Mouse (Mus musculus) mesoderm, embryonic 11.5 days (tissue): ENCODE measurements around the gene Mast3.
A peak's percentile ranks its signal among the peaks of the same experiment; 100 is the strongest.

Experiments
- DNase-seq: peaks from one replicate; pipeline ENCODE4 v3.0.0-alpha.2; 2012; ENCODE audit warnings: low read depth, low spot score

The Mast3 gene

DNA sequence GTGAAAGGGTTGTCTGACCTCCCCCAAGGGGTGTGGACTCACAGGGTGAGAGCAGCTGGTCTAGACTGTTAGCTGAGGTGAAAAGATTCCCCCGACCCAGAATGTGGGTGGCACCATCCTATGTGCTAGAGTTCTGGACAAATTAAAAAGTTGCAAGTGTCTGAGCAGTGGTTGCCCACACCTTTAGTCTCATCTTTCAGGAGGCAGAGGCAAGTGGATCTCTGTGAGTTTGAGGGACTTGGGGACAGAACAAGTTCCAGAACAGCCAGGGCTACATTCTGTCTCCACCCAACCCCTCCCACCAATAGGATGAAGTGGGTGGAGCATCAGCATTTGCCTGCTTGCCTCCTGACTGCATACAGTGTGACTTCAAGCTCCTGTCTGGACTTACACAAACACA is 42.7 kb downstream of the Mast3 start:
- DNase-seq, result no peak

DNA sequence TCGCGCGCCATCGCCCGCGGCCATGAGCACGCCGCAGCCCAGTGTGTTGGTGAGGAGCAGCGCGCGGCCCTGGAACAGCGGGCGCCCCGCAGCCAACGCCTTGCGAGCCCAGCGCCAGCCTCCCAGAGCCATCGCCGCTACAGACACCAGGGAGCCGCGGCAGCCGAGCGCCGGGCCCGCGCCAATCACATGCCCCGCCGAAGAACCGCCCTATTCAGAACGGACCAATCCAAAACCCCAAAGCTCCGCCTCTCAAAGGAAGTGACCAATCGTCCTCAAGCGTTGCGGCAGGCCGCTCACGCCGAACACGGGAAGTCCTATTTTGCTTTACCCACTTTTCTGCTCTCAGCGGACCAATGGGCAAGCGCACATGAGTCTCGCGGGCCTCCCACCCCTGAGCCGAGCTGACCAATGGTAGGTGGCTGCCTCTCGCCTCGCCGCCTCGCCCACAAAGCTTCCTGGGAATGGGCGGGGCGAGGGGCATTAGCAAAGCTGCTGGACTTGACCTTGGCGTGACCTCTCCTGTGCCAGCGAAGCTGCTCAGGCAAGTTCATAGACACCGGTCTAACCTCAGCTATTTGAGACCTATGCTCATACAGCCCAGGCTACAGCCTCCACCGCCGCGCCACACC is 44.0 kb downstream of the Mast3 start, which contains the start of gene Mpv17l2:
Mpv17l2 (minus strand) TSS at position 172 of the 632 bp plus-strand sequence.
- peak; percentile 99 for DNase-seq

DNA sequence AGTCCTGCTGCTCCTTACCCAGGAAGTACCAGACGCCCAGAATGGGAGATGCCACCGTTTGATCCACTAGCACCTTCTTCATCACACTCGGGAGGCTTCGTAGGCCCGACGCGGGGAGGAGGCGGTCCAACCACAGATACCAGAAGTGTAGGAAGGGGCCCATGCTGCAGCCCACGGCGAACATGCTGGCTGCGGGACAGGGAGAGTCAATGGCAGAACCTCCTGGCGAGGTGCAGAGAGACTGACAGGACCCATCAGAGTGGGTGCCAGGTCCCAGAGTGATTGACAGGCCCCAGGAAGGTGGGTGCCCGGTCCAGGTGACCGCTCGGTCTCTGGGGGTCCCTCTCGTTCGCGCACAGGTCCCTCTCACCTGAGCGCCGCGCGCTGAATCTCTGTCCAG is 44.5 kb downstream of the Mast3 start:
- DNase-seq, result no peak

DNA sequence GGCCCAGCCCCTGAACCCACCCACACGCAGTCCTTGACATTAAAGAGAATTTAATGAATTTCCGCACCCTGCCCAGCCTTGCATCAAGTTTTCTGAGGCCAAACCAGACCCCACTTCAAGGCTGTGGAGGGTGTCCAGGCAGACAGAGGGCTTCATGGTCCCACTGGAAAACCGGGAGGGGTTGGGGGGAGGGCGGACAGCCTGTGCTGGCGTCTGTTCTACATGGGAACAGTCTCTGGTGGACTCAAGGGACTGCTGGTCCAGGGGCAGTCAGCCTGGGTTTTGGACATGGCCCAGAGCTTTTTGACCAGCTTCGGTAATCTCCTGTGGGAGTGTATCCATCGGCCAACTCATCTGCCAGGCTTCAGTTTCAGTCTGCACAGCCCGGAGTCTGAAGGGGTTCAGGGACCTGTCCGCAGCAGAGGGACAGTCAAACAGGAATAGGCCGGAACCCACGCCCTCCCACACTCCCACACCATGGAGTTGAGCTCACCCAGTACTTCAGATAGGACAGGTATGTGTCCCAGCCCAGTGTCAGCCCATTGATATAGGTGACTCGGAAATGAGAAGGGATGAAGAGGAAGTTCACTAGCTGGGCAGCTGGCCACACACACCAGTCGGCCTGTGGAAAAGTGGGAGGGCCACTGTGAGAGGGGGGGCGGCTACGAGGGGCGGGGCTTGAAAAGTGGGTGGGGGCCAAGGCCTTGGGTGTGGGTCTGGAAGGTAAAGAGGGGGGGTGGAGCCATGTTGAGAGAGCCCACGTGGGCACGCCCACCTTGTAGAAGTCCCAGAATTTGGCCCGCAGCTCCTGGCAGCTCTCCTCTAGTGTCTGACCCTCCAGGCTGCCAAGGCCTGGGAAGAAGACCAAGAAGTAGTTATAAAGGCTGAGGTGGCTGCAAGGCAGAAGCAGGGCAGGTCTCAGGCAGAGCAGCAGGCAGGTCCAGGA is 46.0 kb downstream of the Mast3 start:
- no peak for DNase-seq

DNA sequence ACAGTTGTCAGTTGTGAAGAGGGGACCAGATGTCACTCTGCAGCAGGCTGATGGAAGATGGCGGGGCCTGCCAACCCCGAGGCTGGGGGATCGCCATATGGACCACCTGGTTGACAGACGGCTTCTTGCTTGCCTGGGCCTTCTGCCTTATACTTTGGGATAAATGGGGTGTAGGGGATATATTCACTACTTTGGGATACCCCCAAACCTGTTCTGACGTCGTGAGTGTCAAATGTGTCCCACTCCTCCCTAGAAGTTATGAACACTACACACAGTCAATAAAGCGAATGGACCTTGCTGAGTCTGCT is 46.6 kb downstream of the Mast3 start:
- no peak for DNase-seq

DNA sequence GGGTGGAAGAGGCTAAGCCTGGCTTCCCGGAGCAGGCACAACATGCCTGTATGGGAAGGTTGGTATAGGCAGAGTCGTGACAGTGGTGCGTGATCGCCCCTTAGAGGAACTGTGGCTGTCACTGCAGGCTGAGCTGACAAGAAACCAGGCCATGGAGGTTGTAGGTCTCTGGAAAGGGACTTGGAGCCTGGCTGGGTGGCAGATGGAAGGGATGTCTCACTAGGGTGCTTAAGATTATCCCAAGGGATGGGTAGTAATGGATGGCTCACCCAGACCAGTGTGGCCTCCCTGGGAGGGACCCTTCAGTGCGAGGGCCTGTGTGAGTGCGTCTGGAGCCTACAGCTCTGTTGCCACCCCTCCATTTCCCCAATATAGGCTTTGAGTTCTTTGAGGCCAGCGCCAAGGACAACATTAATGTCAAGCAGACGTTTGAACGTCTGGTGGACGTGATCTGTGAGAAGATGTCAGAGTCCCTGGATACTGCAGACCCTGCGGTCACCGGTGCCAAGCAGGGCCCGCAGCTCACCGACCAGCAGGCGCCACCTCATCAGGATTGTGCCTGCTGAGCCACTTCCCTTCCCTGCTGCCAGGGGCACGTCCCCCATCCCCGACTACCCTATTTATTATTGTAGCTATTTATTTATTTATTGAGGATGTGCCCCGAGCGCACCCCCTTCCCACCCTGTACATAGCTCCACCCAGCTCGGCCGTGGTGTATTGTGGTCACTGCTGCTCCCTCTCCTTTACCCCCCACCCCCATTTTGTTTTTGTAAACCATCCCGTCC is 47.1 kb downstream of the Mast3 start:
- no peak for DNase-seq

DNA sequence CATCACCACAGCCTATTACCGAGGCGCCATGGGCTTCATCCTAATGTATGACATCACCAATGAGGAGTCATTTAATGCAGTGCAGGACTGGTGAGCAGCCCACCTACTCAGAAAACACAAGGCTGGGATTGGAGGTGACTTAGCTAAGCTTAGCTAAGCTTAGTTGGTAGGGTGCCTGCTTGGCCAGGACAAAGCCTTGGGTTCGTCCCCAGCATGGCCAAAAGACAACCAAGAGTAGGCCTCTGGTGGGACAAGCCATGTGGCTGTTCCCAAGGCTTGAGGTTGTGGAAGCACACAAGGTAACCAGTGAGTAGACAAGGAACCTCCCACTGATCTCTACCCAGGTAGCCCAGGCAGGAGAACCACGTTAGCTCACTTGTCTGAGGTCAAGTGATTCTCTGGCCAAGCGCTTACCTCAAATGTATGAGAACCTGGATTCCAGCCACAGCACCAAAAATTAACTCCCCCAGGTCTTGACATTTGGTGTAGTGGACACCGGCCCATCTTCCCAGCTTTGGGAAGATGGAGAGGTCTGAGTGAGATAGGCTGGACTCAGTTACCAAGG is 48.3 kb downstream of the Mast3 start:
- DNase-seq, result no peak

DNA sequence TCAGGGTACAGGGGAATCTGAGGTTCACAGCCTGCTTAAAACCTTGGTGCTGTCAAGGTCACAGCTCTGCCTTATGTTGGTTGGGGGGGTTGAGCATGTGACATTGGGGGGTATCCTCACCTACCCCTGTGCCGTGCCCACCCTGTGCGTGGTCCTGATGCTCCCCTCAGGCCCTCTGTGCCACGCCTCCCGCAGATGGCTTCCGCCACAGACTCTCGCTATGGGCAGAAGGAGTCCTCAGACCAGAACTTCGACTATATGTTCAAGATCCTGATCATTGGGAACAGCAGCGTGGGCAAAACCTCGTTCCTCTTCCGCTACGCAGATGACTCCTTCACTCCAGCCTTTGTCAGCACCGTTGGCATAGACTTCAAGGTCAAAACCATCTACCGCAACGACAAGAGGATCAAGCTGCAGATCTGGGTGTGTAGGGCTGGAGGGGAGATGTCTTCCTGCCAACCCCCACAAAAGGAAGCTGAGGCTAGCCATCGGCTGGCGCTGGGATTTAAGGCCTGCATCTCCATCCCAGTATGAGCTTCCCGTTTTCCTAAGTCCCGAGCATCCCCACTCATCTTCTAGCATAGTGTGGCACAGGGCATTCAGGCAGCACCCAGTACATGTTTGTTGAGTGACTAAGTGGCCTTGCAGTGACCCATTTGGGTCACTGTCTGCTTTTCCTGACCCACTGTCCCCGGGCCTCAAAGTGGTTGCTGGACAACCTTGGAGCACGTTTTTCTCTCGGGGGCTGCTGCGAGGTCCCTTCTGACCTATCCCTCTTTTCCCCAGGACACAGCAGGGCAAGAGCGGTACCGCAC is 49.0 kb downstream of the Mast3 start:
- no peak for DNase-seq

DNA sequence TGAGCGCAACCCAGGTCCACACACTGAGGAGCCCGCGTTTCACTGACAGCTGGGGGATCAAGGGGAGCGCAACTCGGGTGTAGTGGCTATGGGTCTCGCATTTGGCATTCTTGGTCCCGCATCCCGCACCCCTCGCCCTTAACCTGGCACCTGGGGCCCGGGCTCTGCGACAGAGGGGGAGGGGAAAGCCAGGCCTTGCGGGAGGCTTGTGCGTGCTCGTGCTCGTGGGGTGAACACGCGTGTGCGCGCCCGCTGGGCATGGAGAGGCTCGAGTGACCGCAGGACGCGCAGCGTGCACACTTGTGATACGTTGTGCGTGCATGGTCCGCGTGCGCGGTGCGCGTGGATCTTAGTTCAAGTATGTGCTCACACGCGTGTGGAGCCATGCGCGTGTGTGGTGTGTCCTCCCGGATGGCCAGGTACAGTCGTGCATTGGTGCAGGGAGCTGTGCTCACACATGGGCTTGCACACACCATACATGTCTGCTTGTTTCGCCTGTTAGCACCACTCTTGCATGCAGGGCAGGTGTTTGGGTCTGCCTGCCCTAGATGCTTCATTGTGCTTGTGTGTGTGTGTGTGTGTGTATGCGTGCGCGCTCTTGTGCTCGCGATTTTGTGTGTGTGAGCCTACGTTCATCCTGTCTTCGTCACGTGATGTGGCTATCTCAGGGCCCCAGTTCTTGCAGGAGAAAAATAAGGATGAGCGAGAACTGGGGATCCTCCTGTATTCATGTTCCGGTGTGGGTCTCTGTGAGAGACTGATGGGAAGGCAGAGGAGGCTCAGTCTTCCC is 49.8 kb downstream of the Mast3 start:
- DNase-seq, result no peak

DNA sequence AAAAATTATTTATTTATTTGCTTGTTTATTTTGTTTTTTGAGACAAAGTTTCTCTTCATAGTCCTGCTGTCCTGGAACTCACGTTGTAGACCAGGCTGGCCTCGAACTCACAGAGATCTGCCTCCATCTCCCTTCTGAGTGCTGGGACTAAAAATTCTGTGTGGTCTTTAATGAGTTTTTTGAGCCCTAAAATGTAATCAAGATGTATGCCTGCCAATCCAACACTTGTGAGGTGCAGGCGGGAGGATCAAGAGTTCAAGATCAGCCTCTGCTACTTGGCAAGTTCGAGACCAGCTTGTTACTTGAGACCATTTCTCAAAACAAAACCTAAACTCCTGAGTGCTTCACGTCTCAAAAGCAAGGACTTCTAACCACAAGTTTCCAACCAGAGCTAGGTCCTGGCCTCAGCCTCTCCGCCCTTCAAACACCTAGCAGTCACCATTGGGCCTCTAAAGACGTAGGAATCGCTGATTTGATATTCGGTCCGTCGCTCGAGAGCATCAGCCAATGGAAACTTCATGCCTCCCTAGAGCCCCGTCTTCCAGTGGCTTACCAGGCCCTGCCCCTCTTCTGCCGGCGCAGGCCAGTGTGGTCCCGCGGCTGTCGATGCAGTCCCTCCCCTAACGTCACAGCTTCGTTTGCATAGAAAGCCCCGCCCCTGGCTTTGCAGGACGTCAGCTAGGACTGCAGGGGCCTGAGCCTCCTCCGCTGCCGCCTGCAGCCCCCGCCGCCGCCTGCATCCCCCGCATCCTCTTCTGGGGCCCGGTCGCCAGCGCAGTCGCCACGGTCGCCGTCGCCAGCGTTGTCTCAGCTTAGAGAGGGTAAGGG is 50.6 kb downstream of the Mast3 start, which contains the start of gene Rab3a:
Rab3a (plus strand) TSS at position 637 of the 828 bp plus-strand sequence.
- DNase-seq, result peak; percentile 98

DNA sequence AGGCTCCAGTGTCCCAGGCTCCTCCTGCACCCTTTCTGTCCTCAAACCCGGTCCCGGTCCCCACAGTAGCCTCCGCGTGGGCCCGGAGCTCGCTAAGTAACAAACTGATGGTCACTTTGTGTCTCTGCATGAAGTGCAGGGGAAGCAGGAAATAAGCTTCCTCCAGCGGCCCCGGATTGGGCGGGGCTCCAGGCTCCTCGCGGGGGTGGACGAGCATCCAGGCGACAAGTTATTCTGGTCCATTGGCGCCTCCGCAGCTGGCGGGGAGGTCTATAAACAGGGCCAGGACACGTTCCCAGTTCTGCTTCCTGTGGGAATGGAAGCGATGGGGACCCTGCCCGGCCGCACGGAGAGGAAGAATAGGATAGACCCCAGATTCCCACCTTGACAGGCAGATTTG is 51.7 kb downstream of the Mast3 start:
- DNase-seq, result no peak

DNA sequence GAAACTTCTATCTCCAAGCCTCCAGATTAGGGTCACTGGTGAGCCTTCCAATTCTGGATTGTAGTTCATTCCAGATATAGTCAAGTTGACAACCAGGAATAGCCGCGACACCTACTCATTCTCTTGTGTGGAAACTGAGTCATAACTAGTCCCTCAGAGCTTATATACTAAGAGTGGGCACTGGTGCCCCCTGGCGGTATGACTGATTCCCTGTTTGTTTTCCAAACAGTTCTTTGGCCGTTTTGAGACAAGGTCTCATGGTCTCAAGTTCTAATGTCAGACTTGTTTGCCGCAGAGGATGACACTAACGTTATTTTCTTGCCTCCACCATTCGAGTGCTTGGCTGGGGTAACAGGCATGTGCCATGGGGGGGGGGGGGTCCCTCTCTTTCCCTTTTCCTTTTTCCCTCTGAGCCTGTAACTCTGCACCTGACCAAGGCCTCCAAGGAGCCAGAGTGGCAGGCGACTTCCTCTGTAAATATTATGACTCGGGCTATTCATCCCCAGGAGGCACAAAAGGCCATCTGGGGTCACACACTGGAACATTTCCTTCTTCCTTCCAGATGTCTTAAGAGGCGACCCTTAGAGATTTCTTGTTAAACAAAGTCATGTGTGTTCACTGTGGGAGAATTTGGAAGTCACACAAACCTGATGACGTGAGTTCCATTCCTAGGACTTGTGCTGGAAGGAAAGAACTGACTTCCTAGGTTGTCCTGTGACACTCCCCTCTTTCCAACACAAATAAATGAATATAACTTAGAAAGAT is 52.7 kb downstream of the Mast3 start:
- peak; percentile 72 for DNase-seq

DNA sequence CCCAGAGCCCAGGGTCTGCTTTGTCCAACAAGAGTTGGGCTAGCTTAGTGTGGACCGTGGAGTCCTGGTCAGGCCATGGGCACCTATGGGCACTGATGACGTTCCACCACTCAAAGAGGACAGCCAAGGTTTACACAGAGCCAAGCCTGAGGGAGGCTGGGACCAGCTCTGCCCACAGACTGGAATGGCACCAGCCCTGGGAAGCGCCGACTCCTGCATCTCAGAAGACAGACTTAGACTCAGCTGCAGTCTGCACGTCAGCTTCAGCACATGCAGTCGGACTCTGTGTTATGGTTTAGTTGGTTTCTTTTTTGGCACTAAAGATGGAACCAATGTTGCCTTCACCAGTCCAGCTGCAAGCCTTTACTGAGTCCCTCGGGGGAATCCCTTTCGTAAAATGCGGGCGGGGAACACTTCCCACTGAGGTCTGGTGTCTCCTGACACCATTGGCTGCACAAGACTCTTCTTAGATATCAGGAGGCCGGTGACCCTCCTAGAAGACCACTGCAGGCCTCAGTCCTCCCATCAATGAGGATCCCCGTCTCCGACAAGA is 54.6 kb downstream of the Mast3 start:
- DNase-seq, result no peak

DNA sequence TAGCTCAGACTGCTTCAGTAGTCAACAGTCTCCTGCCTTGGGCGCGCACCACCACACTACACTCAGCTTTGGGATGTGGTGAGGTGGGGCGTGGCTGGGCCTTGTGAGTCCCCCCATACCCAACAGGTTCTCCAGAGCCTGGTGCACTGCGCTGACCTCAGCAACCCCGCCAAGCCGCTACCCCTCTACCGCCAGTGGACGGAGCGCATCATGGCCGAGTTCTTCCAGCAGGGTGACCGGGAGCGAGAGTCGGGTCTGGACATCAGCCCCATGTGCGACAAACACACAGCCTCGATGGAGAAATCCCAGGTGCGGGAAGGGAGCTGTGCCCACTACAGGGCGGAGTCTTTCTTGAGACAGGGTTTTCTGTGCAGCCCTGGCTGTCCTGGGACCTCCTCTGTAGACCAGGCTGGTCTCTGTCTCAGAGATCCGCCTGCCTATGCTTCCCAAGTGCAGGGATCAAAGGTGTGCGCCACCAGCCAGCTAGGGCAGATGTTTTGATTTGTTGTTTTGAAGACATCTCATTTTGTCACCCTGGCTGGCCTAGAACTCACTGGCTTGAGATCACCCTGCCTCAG is 55.7 kb downstream of the Mast3 start:
- DNase-seq, result no peak

DNA sequence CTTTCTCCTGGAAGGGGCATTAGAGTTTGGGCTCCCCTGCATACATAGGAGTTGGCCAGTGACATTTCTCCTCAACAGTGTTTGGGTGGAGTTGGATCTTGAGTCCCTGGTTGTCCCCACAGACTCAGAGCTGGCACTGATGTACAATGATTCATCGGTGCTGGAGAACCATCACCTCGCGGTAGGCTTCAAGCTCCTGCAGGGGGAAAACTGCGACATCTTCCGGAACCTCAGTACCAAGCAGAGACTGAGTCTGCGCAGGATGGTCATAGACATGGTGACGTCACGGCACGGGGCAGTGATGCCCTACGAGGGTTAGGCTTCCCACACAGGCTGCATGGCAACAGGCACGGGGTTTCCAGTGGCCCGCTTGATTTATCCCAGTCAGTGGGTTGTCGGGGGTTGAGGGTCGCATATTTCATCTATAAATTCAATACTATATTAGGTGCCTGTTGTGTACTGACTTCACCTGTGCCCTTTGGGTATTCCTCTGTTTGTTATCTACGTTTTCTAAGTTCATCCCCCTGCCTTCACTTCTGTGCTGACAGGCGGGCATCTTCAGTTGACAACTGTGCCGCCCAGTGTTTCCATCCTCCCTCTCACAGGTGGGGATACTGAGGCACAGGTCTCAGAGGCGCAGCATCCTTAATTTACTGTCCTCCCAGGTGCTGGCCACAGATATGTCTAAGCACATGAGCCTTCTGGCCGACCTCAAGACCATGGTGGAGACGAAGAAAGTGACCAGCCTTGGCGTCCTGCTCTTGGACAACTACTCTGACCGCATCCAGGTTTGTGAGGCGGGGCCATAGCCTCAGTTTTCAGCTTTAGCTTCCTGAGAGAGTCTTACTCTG is 56.4 kb downstream of the Mast3 start:
- DNase-seq, result no peak

DNA sequence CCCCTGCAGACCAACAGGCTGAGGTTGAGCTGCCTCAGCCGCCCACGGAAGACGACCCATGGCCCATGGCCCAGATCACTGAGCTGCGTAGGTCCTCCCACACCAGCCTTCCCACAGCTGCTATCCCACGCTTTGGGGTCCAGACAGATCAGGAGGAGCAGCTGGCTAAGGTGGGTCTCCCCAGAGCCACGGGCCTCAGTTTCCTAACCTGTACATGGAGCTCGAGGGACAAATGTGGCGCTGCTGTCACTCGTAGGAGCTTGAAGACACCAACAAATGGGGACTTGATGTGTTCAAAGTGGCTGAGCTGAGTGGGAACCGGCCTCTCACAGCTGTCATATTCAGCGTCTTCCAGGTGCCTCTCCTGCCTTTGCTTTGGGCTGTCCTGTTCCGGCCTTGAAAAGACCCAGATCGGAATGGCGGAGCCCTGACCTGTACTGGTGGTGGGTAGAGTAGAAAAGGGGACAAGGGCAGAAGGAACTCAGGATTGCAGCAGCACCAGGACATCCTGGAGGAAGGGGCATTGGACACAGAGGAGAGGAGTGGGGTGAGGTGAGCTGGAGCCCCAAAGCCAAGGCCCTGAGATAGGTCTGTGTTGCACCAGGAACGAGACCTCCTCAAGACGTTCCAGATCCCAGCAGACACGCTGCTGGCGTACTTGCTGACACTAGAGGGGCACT is 57.5 kb downstream of the Mast3 start:
- DNase-seq, result no peak
